Mouse (Mus musculus) MEL (cell line): ENCODE data around the gene Snx10. TPM values are rescaled to one million over a fixed set of nuclear protein-coding genes. Genes with fewer than 3 reads are reported as not detected.

Experiments used
- DNase-seq: peaks from one replicate; pipeline ENCODE4 v3.0.0; 2011; ENCODE audit warnings: low read depth, low spot score
- H3K27ac ChIP-seq: 2 replicates; pipeline ENCODE4 v1.5.1; 2012; ENCODE audit warnings: low read depth, mild to moderate bottlenecking, control low read depth, low read length, moderate library complexity; ENCODE audit not compliant: control insufficient read depth
- H3K27me3 ChIP-seq, 2 experiments: fragments of 150-350 bp in 1 of 2; sonication (generic) in 1 of 2; 2 replicates each; pipeline ENCODE4 v1.6.1; 2012; ENCODE audit warnings: low read length in 2 of 2, mild to moderate bottlenecking in 2 of 2, improper control_type of control experiment in 1 of 2, moderate library complexity in 1 of 2; ENCODE audit not compliant: insufficient read depth in 2 of 2, control insufficient read depth in 1 of 2
- H3K36me3 ChIP-seq, 2 experiments: 2 replicates each; pipeline ENCODE4 v1.6.1; 2012 to 2014; ENCODE audit warnings: low read length in 2 of 2, improper control_type of control experiment in 1 of 2, inconsistent platforms in 1 of 2, mild to moderate bottlenecking in 1 of 2; ENCODE audit not compliant: insufficient read depth in 2 of 2, control insufficient read depth in 1 of 2
- H3K4me1 ChIP-seq, 2 experiments: fragments of 150-350 bp in 1 of 2; sonication (generic) in 1 of 2; 2 replicates each; pipeline ENCODE4 v1.6.1; 2012; ENCODE audit warnings: low read length in 2 of 2, improper control_type of control experiment in 1 of 2, mild to moderate bottlenecking in 1 of 2; ENCODE audit not compliant: insufficient read depth in 2 of 2, control insufficient read depth in 1 of 2
- H3K4me3 ChIP-seq, 2 experiments: fragments of 150-350 bp in 1 of 2; sonication (generic) in 1 of 2; 2 replicates each; pipeline ENCODE4 v1.5.1; 2012; ENCODE audit warnings: low read depth in 2 of 2, low read length in 2 of 2, mild to moderate bottlenecking in 2 of 2, moderate library complexity in 2 of 2, control low read depth in 1 of 2, improper control_type of control experiment in 1 of 2; ENCODE audit not compliant: control insufficient read depth in 1 of 2, insufficient read depth in 1 of 2
- H3K79me2 ChIP-seq: 2 replicates; pipeline ENCODE4 v1.6.1; 2012; ENCODE audit warnings: mild to moderate bottlenecking, low read length, moderate library complexity; ENCODE audit not compliant: control insufficient read depth, poor library complexity, insufficient read depth
- H3K9ac ChIP-seq: 2 replicates; pipeline ENCODE4 v1.6.1; 2012; ENCODE audit warnings: low read depth, mild to moderate bottlenecking, control low read depth, low read length, moderate library complexity; ENCODE audit not compliant: control insufficient read depth, poor library complexity, severe bottlenecking
- H3K9me3 ChIP-seq: fragments of 150-350 bp; sonication (generic); replicated peaks from 2 replicates; pipeline ENCODE4 v1.6.1; 2012; ENCODE audit warnings: mild to moderate bottlenecking, low read length, improper control_type of control experiment, moderate library complexity; ENCODE audit not compliant: insufficient read depth
- BHLHE40 ChIP-seq: IDR thresholded peaks from 2 replicates; pipeline ENCODE4 v1.6.1; 2012; ENCODE audit warnings: low read depth, mild to moderate bottlenecking, inconsistent platforms, low read length, improper control_type of control experiment, borderline replicate concordance
- CHD1 ChIP-seq: IDR thresholded peaks from 2 replicates; pipeline ENCODE4 v1.6.1; 2012; ENCODE audit warnings: low read depth, mild to moderate bottlenecking, inconsistent platforms, low read length, improper control_type of control experiment
- CTCF ChIP-seq, 3 experiments: IDR thresholded peaks in 2 of 3; conservative IDR thresholded peaks in 1 of 3; 2 replicates each; pipeline ENCODE4 v1.5.1; 2011 to 2012; ENCODE audit warnings: low read length in 3 of 3, low read depth in 2 of 3, mild to moderate bottlenecking in 2 of 3, improper control_type of control experiment in 1 of 3, inconsistent platforms in 1 of 3, mixed read lengths in 1 of 3, moderate library complexity in 1 of 3; ENCODE audit not compliant: control insufficient read depth in 1 of 3, insufficient read depth in 1 of 3, poor library complexity in 1 of 3, severe bottlenecking in 1 of 3
- ELF1 ChIP-seq: IDR thresholded peaks from 2 replicates; pipeline ENCODE4 v1.6.1; 2014; ENCODE audit warnings: low read depth, mild to moderate bottlenecking, inconsistent platforms, low read length, improper control_type of control experiment, moderate library complexity
- GATA1 ChIP-seq: IDR thresholded peaks from 2 replicates; pipeline ENCODE4 v1.6.1; 2011; ENCODE audit warnings: low read depth, low read length, improper control_type of control experiment
- HCFC1 ChIP-seq: IDR thresholded peaks from 2 replicates; pipeline ENCODE4 v1.6.1; 2012; ENCODE audit warnings: low read depth, mild to moderate bottlenecking, inconsistent platforms, low read length, improper control_type of control experiment, moderate library complexity
- JUND ChIP-seq: IDR thresholded peaks from 2 replicates; pipeline ENCODE4 v1.6.1; 2011; ENCODE audit warnings: low read depth, mild to moderate bottlenecking, improper control_type of control experiment, low read length
- KAT2A ChIP-seq: conservative IDR thresholded peaks from 2 replicates; pipeline ENCODE4 v1.6.1; 2012; ENCODE audit warnings: low read depth, low read length, improper control_type of control experiment, inconsistent platforms
- MAFK ChIP-seq: IDR thresholded peaks from 2 replicates; pipeline ENCODE4 v1.6.1; 2011; ENCODE audit warnings: low read depth, mild to moderate bottlenecking, low read length, improper control_type of control experiment, borderline replicate concordance
- MAX ChIP-seq: IDR thresholded peaks from 2 replicates; pipeline ENCODE4 v1.6.1; 2011; ENCODE audit warnings: low read length, improper control_type of control experiment
- MAZ ChIP-seq: IDR thresholded peaks from 2 replicates; pipeline ENCODE4 v1.6.1; 2012; ENCODE audit warnings: low read depth, mild to moderate bottlenecking, inconsistent platforms, low read length, improper control_type of control experiment
- MYB ChIP-seq: IDR thresholded peaks from 2 replicates; pipeline ENCODE4 v1.6.1; 2011; ENCODE audit warnings: mild to moderate bottlenecking, low read depth, low read length, improper control_type of control experiment
- MYC ChIP-seq: IDR thresholded peaks from 2 replicates; pipeline ENCODE4 v1.6.1; 2011; ENCODE audit warnings: low read depth, mild to moderate bottlenecking, low read length, improper control_type of control experiment, moderate library complexity
- NRF1 ChIP-seq: IDR thresholded peaks from 2 replicates; pipeline ENCODE4 v1.6.1; 2014; ENCODE audit warnings: low read depth, mild to moderate bottlenecking, inconsistent platforms, low read length, improper control_type of control experiment, moderate library complexity; ENCODE audit not compliant: poor library complexity, insufficient read depth, severe bottlenecking
- POLR2AphosphoS5 ChIP-seq: IDR thresholded peaks from 2 replicates; pipeline ENCODE4 v1.6.1; 2012; ENCODE audit warnings: low read depth, borderline replicate concordance, mild to moderate bottlenecking, inconsistent platforms, low read length, moderate library complexity, mixed read lengths
- RAD21 ChIP-seq: IDR thresholded peaks from 2 replicates; pipeline ENCODE4 v1.6.1; 2011; ENCODE audit warnings: mild to moderate bottlenecking, low read depth, low read length, improper control_type of control experiment
- RCOR1 ChIP-seq: IDR thresholded peaks from 2 replicates; pipeline ENCODE4 v1.6.1; 2012; ENCODE audit warnings: low read depth, mild to moderate bottlenecking, inconsistent platforms, low read length, improper control_type of control experiment
- SIN3A ChIP-seq: IDR thresholded peaks from 2 replicates; pipeline ENCODE4 v1.6.1; 2012; ENCODE audit warnings: low read length, improper control_type of control experiment, inconsistent platforms
- TAL1 ChIP-seq: IDR thresholded peaks from 2 replicates; pipeline ENCODE4 v1.6.1; 2012; ENCODE audit warnings: mild to moderate bottlenecking, inconsistent platforms, low read length, moderate library complexity, mixed read lengths
- TBP ChIP-seq: IDR thresholded peaks from 2 replicates; pipeline ENCODE4 v1.8.0; 2011; ENCODE audit warnings: low read depth, low read length, improper control_type of control experiment
- UBTF ChIP-seq: IDR thresholded peaks from 2 replicates; pipeline ENCODE4 v1.6.1; 2012; ENCODE audit warnings: low read depth, mild to moderate bottlenecking, inconsistent platforms, low read length, improper control_type of control experiment, moderate library complexity, borderline replicate concordance; ENCODE audit not compliant: insufficient read depth
- USF2 ChIP-seq, 2 experiments: IDR thresholded peaks; 2 replicates each; pipeline ENCODE4 v1.6.1; 2011 to 2012; ENCODE audit warnings: improper control_type of control experiment in 2 of 2, low read length in 2 of 2, borderline replicate concordance in 1 of 2, inconsistent platforms in 1 of 2, low read depth in 1 of 2, mild to moderate bottlenecking in 1 of 2; ENCODE audit not compliant: insufficient read depth in 1 of 2
- ZMIZ1 ChIP-seq: IDR thresholded peaks from 2 replicates; pipeline ENCODE4 v1.6.1; 2012; ENCODE audit warnings: low read depth, mild to moderate bottlenecking, inconsistent platforms, low read length, improper control_type of control experiment, moderate library complexity
- ZNF384 ChIP-seq: IDR thresholded peaks from 2 replicates; pipeline ENCODE4 v1.6.1; 2012; ENCODE audit warnings: low read depth, mild to moderate bottlenecking, inconsistent platforms, low read length, improper control_type of control experiment
- polyA plus RNA-seq, 2 experiments: library from polyadenylated mRNA; stranded (reverse) in 1 of 2; unstranded in 1 of 2; fragments of >175 nt in 1 of 2; fragments of >200 nt in 1 of 2; gene quantifications; 2 replicates each; pipeline versions ENCODE4 v1.2.1 to v1.2.4; 2012; ENCODE audit warnings: low replicate concordance in 2 of 2, low read depth in 1 of 2; ENCODE audit not compliant: insufficient read length in 2 of 2, insufficient read depth in 1 of 2, missing spikeins in 1 of 2
- total RNA-seq: library from RNA; depleted of rRNA; stranded (reverse); fragments of 300-350 nt; gene quantifications from 2 replicates; pipeline ENCODE4 v1.2.3, GENCODE M21; 2012

Gene Snx10
- total and polyA plus RNA-seq, 3 experiments, result 3.9 to 7.0 TPM; not detected in 1

DNA sequence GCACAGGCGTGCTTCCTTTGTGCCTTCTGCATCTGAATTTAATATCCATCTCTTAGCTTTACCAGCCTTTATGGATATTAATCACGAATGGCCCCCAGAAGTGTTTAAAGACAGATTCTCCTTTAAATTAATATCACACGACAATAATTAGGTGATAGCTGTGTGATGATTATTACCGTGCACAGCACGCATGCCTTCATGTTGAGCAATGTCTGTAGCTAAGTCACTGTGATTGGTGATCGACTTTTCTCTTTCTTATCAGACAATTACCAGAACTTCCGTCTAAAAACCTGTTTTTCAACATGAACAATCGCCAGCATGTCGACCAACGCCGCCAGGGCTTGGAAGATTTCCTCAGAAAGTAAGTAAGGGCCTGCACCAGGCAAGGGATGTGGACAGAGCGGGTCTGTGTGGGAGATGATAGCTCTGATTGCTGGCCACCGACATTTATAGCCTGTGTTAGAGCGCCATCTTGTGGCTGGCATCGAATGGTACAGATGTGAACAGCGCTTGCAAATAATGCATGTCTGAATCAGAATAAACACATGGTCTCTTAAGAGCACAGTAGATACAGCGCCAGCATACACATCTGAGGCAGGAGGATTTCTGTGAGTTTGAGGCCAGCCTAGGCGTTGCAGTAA lies 56.5 kb downstream of the Snx10 start (continued):
- no peak; the same call in 1 of the 2 replicates for TF ChIP-seq MYB
- peak; percentile 82; the same call in 1 of the 2 replicates for TF ChIP-seq JUND
- peak; percentile 61; the same call in 1 of the 2 replicates for TF ChIP-seq SIN3A
- peak; percentile 78 for TF ChIP-seq MAX
- TF ChIP-seq RAD21, result peak; percentile 99
- TF ChIP-seq MYC, result peak; percentile 81
- TF ChIP-seq KAT2A, result no peak
- TF ChIP-seq RCOR1, result 0 out of 2 replicates have a peak, but pooled peaks have one; percentile 41
- 0 out of 2 replicates have a peak, but pooled peaks have one; percentile 21 for TF ChIP-seq HCFC1
- no peak for TF ChIP-seq NRF1
- TF ChIP-seq USF2 (IDR thresholded peaks at IDR 0.05; ENCODE audit: borderline replicate concordance in 1 of 2, insufficient read depth in 1 of 2, low read depth in 1 of 2, low read length in 2 of 2), result no peak
- 0 out of 2 replicates have a peak, but pooled peaks have one; percentile 14 for TF ChIP-seq ELF1
- TF ChIP-seq BHLHE40, result no peak
- peak; percentile 72 to 98 (median 91) for TF ChIP-seq CTCF (IDR thresholded peaks at IDR 0.05 in 2 of 3, conservative IDR thresholded peaks at IDR 0.05 in 1 of 3; ENCODE audit: control insufficient read depth in 1 of 3, insufficient read depth in 1 of 3, low read depth in 2 of 3, low read length in 3 of 3, poor library complexity in 1 of 3, severe bottlenecking in 1 of 3)
- no peak for TF ChIP-seq MAFK
- 0 out of 2 replicates have a peak, but pooled peaks have one; percentile 30 for TF ChIP-seq GATA1
- no peak for TF ChIP-seq TBP
- TF ChIP-seq, all 39 proteins: peak for 16

GRCm38 (mm10) chr6:51581418-51581817 lies 57.7 kb downstream of the Snx10 start:
- H3K4me3 ChIP-seq, result no peak overlapping the region
- no peak overlapping the region for H3K27ac ChIP-seq
- H3K4me1 ChIP-seq, result no peaks in the 10 kb centered on the region
- no peak overlapping the region for H3K9ac ChIP-seq
- no peak for DNase-seq
- H3K27me3 ChIP-seq, result no peaks in the 10 kb centered on the region
- TF ChIP-seq CTCF (IDR thresholded peaks at IDR 0.05 in 2 of 3, conservative IDR thresholded peaks at IDR 0.05 in 1 of 3; ENCODE audit: control insufficient read depth in 1 of 3, insufficient read depth in 1 of 3, low read depth in 2 of 3, low read length in 3 of 3, poor library complexity in 1 of 3, severe bottlenecking in 1 of 3) (no peak), RAD21 (no peak), ELF1 (no peak), CHD1 (no peak), HCFC1 (no peak), UBTF (no peak), USF2 (IDR thresholded peaks at IDR 0.05; ENCODE audit: borderline replicate concordance in 1 of 2, insufficient read depth in 1 of 2, low read depth in 1 of 2, low read length in 2 of 2) (no peak), TAL1 (no peak), MAZ (no peak), ZNF384 (no peak), POLR2AphosphoS5 (no peak), MYC (no peak), NRF1 (no peak), TBP (no peak), ZMIZ1 (no peak)
- H3K9me3 ChIP-seq, result no peaks in the 10 kb centered on the region
- no peaks in the 10 kb centered on the region for H3K36me3 ChIP-seq
- H3K79me2 ChIP-seq, result no peaks in the 10 kb centered on the region
